Mouse (Mus musculus): Measurements from ENCODE around the gene Ptov1. TPM values are rescaled to one million over a fixed set of nuclear protein-coding genes. Genes with fewer than 3 reads are reported as not detected.
A peak's percentile ranks its signal among the peaks of the same experiment; 100 is the strongest.

The Ptov1 gene
- total RNA-seq, 2 experiments from 2014 or later, result 232 to 253 TPM

GRCm38 (mm10) chr7:44845006-44845405 is 24.6 kb downstream of the Ptov1 start:
- no peak for DNase-seq (ENCODE audit: low spot score in 2 of 2)

- no peak for DNase-seq (ENCODE audit: low spot score in 2 of 2)
Observed at GRCm38 (mm10) chr7:44841825-44842463, 27.6 kb downstream of the Ptov1 start.

- no peak for DNase-seq (ENCODE audit: low spot score in 2 of 2)
Observed at GRCm38 (mm10) chr7:44840426-44840825, 29.2 kb downstream of the Ptov1 start.

- DNase-seq (ENCODE audit: low spot score in 2 of 2), result no peak
Observed at GRCm38 (mm10) chr7:44839491-44840191, 29.9 kb downstream of the Ptov1 start.

- DNase-seq (ENCODE audit: low spot score in 2 of 2), result no peak
Observed at GRCm38 (mm10) chr7:44839171-44839490, 30.5 kb downstream of the Ptov1 start.

- DNase-seq (ENCODE audit: low spot score in 2 of 2), result no peak
Observed at GRCm38 (mm10) chr7:44838073-44838472, 31.5 kb downstream of the Ptov1 start.

GRCm38 (mm10) chr7:44836423-44837053 is 33.0 kb downstream of the Ptov1 start:
- DNase-seq (ENCODE audit: low spot score in 2 of 2), result no peak

GRCm38 (mm10) chr7:44836016-44836404 is 33.6 kb downstream of the Ptov1 start:
- no peak for DNase-seq (ENCODE audit: low spot score in 2 of 2)

GRCm38 (mm10) chr7:44835373-44836015 is 34.1 kb downstream of the Ptov1 start:
- no peak for DNase-seq (ENCODE audit: low spot score in 2 of 2)

- DNase-seq (ENCODE audit: low spot score in 2 of 2), result no peak
Observed at GRCm38 (mm10) chr7:44832763-44833162, 36.8 kb downstream of the Ptov1 start.

GRCm38 (mm10) chr7:44828706-44829105 is 40.9 kb downstream of the Ptov1 start:
- no peak for DNase-seq (ENCODE audit: low spot score in 2 of 2)

GRCm38 (mm10) chr7:44826771-44827170 is 42.8 kb downstream of the Ptov1 start:
- DNase-seq (ENCODE audit: low spot score in 2 of 2), result no peak

GRCm38 (mm10) chr7:44824872-44825271 is 44.7 kb downstream of the Ptov1 start:
- peak; percentile 70 to 80 for DNase-seq (ENCODE audit: low spot score in 2 of 2)

GRCm38 (mm10) chr7:44823409-44823808 is 46.2 kb downstream of the Ptov1 start:
- DNase-seq (ENCODE audit: low spot score in 2 of 2), result peak in 1 of 2 experiments; percentile 15

GRCm38 (mm10) chr7:44821666-44822448 is 47.7 kb downstream of the Ptov1 start:
- peak; percentile 1 to 14 for DNase-seq (ENCODE audit: low spot score in 2 of 2)

GRCm38 (mm10) chr7:44820525-44820924 is 49.1 kb downstream of the Ptov1 start:
- DNase-seq (ENCODE audit: low spot score in 2 of 2), result peak in 1 of 2 experiments; percentile 10

- DNase-seq (ENCODE audit: low spot score in 2 of 2), result peak; percentile 25 to 28
Observed at GRCm38 (mm10) chr7:44819863-44820262, 49.7 kb downstream of the Ptov1 start.

- DNase-seq (ENCODE audit: low spot score in 2 of 2), result peak in 1 of 2 experiments; percentile 12
Observed at GRCm38 (mm10) chr7:44819391-44819790, 50.2 kb downstream of the Ptov1 start.

GRCm38 (mm10) chr7:44818751-44819235 is 50.8 kb downstream of the Ptov1 start:
- peak; percentile 49 to 63 for DNase-seq (ENCODE audit: low spot score in 2 of 2)

- peak in 1 of 2 experiments; percentile 19 for DNase-seq (ENCODE audit: low spot score in 2 of 2)
Observed at GRCm38 (mm10) chr7:44818164-44818563, 51.4 kb downstream of the Ptov1 start.

- DNase-seq (ENCODE audit: low spot score in 2 of 2), result peak; percentile 4 to 12
Observed at GRCm38 (mm10) chr7:44817441-44817840, 52.1 kb downstream of the Ptov1 start.
